Mouse (Mus musculus) olfactory bulb, adult 2 months (tissue): ENCODE measurements around the gene Kcnh1.

Experiments used
- CTCF ChIP-seq: fragments of 200-500 bp; IDR thresholded peaks from 2 replicates; pipeline ENCODE4 v1.5.1; 2012; ENCODE audit warnings: low read depth, mild to moderate bottlenecking, low read length, moderate library complexity; ENCODE audit not compliant: insufficient read depth
- POLR2A ChIP-seq: fragments of 200-500 bp; IDR thresholded peaks from 2 replicates; pipeline ENCODE4 v1.6.1; 2012; ENCODE audit warnings: mild to moderate bottlenecking, low read depth, low read length, moderate library complexity; ENCODE audit not compliant: insufficient read depth

- TF ChIP-seq POLR2A, result no peak
- no peak for TF ChIP-seq CTCF
These were observed 356.3 kb downstream of the Kcnh1 start for GRCm38 (mm10) chr1:192546843-192547242.
